Mouse (Mus musculus) midbrain, postnatal 0 days (tissue): Measurements from ENCODE around the gene Sectm1a. TPM values are rescaled to one million over a fixed set of nuclear protein-coding genes. Genes with fewer than 3 reads are reported as not detected.

ENCODE experiments used
- ATAC-seq: fragments of 200-750 bp; cut with Nextera tagmentation; 2 replicates; pipeline ENCODE4 v1.8.0; 2017; ENCODE audit warnings: moderate number of reproducible peaks, mild to moderate bottlenecking, moderate TSS enrichment, moderate library complexity; ENCODE audit not compliant: low FRiP score
- DNase-seq: peaks from one replicate; pipeline ENCODE4 v3.0.0-alpha.2; 2015; ENCODE audit warnings: low spot score
- H3K27ac ChIP-seq: fragments of 300-500 bp; sonication (generic); 2 replicates; pipeline ENCODE4 v1.5.1; 2014; ENCODE audit warnings: low read depth, mild to moderate bottlenecking, low read length, mixed read lengths
- H3K27me3 ChIP-seq: fragments of 300-500 bp; sonication (generic); 2 replicates; pipeline ENCODE4 v1.6.1; 2014; ENCODE audit warnings: low read length, control low read depth, mixed read lengths; ENCODE audit not compliant: insufficient read depth
- H3K36me3 ChIP-seq: fragments of 300-500 bp; sonication (generic); 2 replicates; pipeline ENCODE4 v1.6.1; 2014; ENCODE audit warnings: low read length, control low read depth, mixed read lengths; ENCODE audit not compliant: insufficient read depth
- H3K4me1 ChIP-seq: fragments of 300-500 bp; sonication (generic); 2 replicates; pipeline ENCODE4 v1.6.1; 2014; ENCODE audit warnings: mild to moderate bottlenecking, control low read depth, antibody characterized with exemption, low read length, mixed read lengths; ENCODE audit not compliant: insufficient read depth
- H3K4me2 ChIP-seq: fragments of 300-500 bp; sonication (generic); 2 replicates; pipeline ENCODE4 v1.6.1; 2014; ENCODE audit warnings: low read depth, mild to moderate bottlenecking, low read length, mixed read lengths; ENCODE audit not compliant: poor library complexity, severe bottlenecking
- H3K4me3 ChIP-seq: fragments of 300-500 bp; sonication (generic); 2 replicates; pipeline ENCODE4 v1.5.1; 2014; ENCODE audit warnings: low read depth, mild to moderate bottlenecking, low read length, moderate library complexity
- H3K9ac ChIP-seq: fragments of 300-500 bp; sonication (generic); replicated peaks from 2 replicates; pipeline ENCODE4 v1.6.1; 2014; ENCODE audit warnings: mild to moderate bottlenecking, low read length, moderate library complexity, mixed read lengths; ENCODE audit not compliant: poor library complexity, severe bottlenecking
- H3K9me3 ChIP-seq: fragments of 300-500 bp; sonication (generic); 2 replicates; pipeline ENCODE4 v1.6.1; 2016; ENCODE audit warnings: low read length, control low read depth
- CTCF ChIP-seq: IDR thresholded peaks from 2 replicates; pipeline ENCODE4 v1.5.1; 2016; ENCODE audit warnings: antibody characterized with exemption, mild to moderate bottlenecking
- WGBS: fragments of 180-500 bp; shearing (Covaris S2); extraction: QIAGEN DNeasy Blood & Tissue Kit; methylation state at CpG from one replicate; pipeline ENCODE4 v1.1.7; 2014; 5-methylcytosine and 5-hydroxymethylcytosine counted together
- polyA plus RNA-seq: library from polyadenylated mRNA; unstranded; fragments of >200 nt; fragmentation: Nextera tagmentation; extraction: Ambion mirVana; gene quantifications from 2 replicates; pipeline ENCODE4 v1.2.1, GENCODE M21; 2015
- total RNA-seq: library from RNA; depleted of rRNA; stranded (reverse); fragments of >200 nt; gene quantifications from 2 replicates; pipeline ENCODE4 v1.2.3, GENCODE M21; 2014

Gene Sectm1a
- total and polyA plus RNA-seq, 2 experiments from 2014 or later, result not detected

DNA sequence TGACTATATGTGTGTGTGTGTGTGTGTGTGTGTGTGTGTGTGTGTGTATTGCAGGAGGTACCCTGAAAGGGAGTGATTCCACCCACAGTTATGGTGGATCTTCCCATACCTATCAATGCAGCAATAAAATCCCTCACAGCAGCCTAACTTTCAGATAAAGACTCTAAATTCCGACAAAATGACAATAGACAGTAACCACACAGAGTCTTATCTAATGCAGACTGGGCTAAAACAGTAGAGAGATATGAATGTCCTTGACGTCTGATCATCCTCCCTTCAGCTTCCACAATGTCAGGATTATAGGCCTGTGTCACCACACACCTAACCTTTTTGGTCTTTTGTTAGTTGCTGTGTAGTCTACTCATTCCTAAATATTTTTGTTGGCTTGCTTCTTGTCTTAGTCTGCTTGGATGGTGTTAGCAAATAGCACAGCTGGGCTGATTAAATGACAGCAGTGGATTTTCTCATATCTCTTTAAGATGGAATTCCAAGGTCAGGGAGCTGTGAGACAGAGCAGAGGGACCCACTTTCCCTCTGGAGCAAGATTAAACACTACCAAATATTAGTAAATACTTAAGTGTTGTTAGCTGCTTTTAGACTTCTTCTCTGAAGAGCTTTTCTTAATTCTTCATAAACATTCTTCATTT lies 41.1 kb upstream of the Sectm1a start:
- H3K9ac ChIP-seq, result no peak overlapping the region
- H3K4me1 ChIP-seq, result no peaks in the 10 kb centered on the region
- H3K27me3 ChIP-seq, result no peaks in the 10 kb centered on the region
- no peak overlapping the region for H3K4me3 ChIP-seq
- no peak overlapping the region for H3K4me2 ChIP-seq
- ATAC-seq (no peak), DNase-seq (no peak)
- H3K36me3 ChIP-seq, result no peaks in the 10 kb centered on the region
- TF ChIP-seq CTCF, result no peak
- H3K27ac ChIP-seq, result no peak overlapping the region
- H3K9me3 ChIP-seq, result no peaks in the 10 kb centered on the region
- WGBS, result 80% methylated on average over 2 of the region's 2 CpGs

DNA sequence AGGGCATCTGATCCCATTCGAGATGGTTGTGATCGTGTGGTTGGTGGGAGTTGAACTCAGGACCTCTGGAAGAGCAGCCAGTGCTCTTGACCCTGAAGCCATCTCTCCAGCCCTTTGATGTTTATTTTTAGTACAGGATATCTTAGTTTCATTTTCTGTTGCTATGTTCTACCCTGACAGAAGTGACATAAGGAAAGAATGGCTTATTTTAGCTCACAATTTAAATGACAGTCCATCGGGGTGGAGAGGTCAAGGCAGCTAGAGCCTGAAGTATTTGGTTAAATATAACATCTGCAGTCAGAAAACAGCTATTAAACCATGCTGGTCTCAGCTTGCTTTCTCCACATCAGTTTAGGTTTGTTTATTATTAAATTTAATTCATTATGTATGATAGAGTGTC lies 40.1 kb upstream of the Sectm1a start:
- Histone ChIP-seq H3K27ac (no peak overlapping the region), H3K4me2 (no peak overlapping the region), H3K4me3 (no peak overlapping the region), H3K27me3 (no peaks in the 10 kb centered on the region), H3K36me3 (no peaks in the 10 kb centered on the region), H3K4me1 (no peaks in the 10 kb centered on the region), H3K9ac (no peak overlapping the region), H3K9me3 (no peaks in the 10 kb centered on the region)
- no peak for ATAC-seq
- TF ChIP-seq CTCF, result no peak
- DNase-seq, result no peak
- WGBS, result 74% methylated on average over 3 of the region's 3 CpGs

DNA sequence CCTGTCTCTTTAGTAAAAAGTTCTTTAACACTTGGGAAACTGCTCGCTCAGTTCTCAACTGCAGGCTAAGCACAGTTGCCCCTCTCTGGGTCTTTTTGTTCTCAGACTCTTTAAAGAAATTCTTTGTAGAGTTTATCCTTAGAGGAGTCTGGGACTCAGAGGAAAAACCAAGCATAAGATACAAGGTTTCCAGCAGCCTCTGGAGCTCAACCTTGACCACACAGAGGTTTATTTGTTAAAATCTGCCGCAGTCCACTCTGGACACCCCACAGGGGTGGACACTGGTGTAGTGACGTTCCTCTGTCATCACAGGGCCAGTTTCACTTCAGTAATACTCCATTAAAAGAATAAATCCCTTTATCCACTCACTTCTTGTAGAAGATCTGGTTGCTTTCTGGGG lies 37.6 kb upstream of the Sectm1a start, which contains the start of gene Tex19.2:
Gene Tex19.2, minus strand, starts transcription at position 101 of the 400 bp plus-strand sequence.
- TF ChIP-seq CTCF, result no peak
- Histone ChIP-seq H3K4me2 (no peak within 1 kb of the TSS), H3K36me3 (no peaks in the 10 kb centered on the region), H3K27me3 (no peaks in the 10 kb centered on the region), H3K27ac (no peak within 1 kb of the TSS), H3K4me1 (no peaks in the 10 kb centered on the region), H3K4me3 (no peak within 1 kb of the TSS), H3K9me3 (no peaks in the 10 kb centered on the region), H3K9ac (no peak within 1 kb of the TSS)
- no peak for ATAC-seq
- no peak for DNase-seq
- WGBS, result 60% methylated on average over 3 of the region's 3 CpGs

DNA sequence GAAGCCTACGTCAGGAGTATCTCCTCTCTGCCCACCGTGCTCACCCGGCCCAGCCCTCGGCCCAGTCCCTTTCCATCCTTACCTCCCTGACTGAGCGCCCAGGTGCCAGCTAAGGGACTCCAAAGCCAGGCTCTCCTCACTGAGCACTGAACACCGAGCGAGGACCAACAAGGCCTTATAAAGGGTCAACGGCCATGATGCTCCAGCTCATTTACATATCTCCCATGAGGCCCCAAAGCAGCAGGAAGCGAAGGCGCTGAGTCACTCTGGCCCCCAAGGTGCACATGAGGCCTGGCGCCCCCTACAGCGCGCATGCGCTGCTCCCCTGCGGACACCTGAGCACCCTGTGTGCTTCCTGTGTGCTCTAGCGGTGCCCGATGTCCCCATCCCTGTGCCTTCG lies 37.1 kb upstream of the Sectm1a start:
- no peak overlapping the region for H3K4me3 ChIP-seq
- no peaks in the 10 kb centered on the region for H3K9me3 ChIP-seq
- no peak overlapping the region for H3K27ac ChIP-seq
- H3K4me1 ChIP-seq, result no peaks in the 10 kb centered on the region
- H3K4me2 ChIP-seq, result no peak overlapping the region
- H3K36me3 ChIP-seq, result no peaks in the 10 kb centered on the region
- no peak for DNase-seq
- no peak for TF ChIP-seq CTCF
- ATAC-seq, result no peak
- H3K9ac ChIP-seq, result no peak overlapping the region
- no peaks in the 10 kb centered on the region for H3K27me3 ChIP-seq
- 93% methylated on average over 18 of the region's 18 CpGs for WGBS

DNA sequence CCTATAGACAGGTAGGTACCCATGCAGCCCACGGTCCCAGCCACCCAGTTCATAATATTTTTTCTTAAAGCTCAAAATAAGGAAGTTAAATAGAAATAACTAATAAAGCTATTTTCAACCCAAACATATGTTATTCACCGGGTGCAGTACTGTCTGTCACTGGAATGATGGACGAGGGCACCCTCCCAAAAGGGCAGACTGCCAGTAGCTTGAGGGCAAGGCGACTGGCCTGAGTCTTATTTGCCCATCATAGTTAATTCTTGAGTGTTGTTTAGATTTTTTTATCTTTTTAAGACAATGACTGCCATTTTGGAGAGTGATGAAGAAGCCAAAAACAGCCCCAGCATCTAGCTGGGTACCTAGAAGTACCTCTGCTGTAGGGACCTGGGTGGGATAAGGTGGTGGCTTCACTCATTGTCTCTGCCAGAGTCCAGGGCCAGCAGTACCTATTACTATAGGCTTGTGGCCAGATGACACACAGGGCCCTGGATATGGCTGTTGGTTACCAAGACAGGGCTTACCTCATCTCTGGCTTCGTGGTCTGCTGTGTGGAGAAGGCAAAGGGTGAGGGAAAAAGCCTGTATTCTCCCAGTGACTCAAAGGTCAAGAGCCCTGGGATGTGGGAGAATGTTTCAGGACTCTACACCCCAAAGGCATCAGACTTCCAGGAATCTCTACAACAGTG lies 31.2 kb upstream of the Sectm1a start:
- no peaks in the 10 kb centered on the region for H3K36me3 ChIP-seq
- WGBS, result 83% methylated on average over 5 of the region's 5 CpGs
- H3K27ac ChIP-seq, result no peak overlapping the region
- DNase-seq (peak; percentile 24), ATAC-seq (no peak)
- no peaks in the 10 kb centered on the region for H3K27me3 ChIP-seq
- H3K4me2 ChIP-seq, result no peak overlapping the region
- no peaks in the 10 kb centered on the region for H3K4me1 ChIP-seq
- no peak overlapping the region for H3K9ac ChIP-seq
- no peak overlapping the region for H3K4me3 ChIP-seq
- no peak for TF ChIP-seq CTCF
- no peaks in the 10 kb centered on the region for H3K9me3 ChIP-seq

DNA sequence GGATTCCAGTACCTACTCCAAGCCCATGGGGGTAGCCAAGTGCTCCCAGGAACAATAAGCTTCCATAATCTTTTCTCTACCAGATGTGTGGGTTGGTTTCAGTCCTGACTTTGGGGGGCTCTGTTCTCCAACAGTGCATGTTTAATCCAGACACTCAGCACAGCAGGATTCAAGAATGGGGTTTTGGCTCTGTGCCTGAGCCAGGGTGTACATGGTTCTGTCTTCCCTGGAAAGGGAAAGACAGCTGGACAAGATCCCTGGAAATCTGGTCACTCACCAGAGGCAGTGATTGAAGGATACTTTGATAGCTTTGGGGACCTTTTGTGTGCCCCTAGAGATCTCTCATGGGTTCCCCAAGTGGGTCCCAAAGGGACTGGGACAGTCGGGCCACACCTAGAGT lies 30.6 kb upstream of the Sectm1a start:
- no peak overlapping the region for H3K4me2 ChIP-seq

More for the DNA sequence above, 30.6 kb upstream of the Sectm1a start:
- H3K4me3 ChIP-seq, result no peak overlapping the region
- ATAC-seq (no peak), DNase-seq (no peak)
- no peaks in the 10 kb centered on the region for H3K36me3 ChIP-seq
- H3K9ac ChIP-seq, result no peak overlapping the region
- 78% methylated on average over 1 of the region's 1 CpGs for whole genome bisulfite sequencing
- no peaks in the 10 kb centered on the region for H3K27me3 ChIP-seq
- H3K9me3 ChIP-seq, result no peaks in the 10 kb centered on the region
- TF ChIP-seq CTCF, result no peak
- H3K27ac ChIP-seq, result no peak overlapping the region
- H3K4me1 ChIP-seq, result no peaks in the 10 kb centered on the region
